ENCODE assay signal across 8 mouse cellular contexts in genomic region chr2:30722263-30723050, GRCm38 (mm10).
DNase-seq lines count a peak whose midpoint lies in the region; ATAC-seq and TF ChIP-seq lines count a peak whose summit lies in the region.

No protein-coding gene starts in this region.

- no peak for TF ChIP-seq CTCF in thymus, adult 2 months (IDR thresholded peaks at IDR 0.05; ENCODE audit: borderline replicate concordance, control insufficient read depth, extremely low read depth, insufficient read depth, low read length, poor library complexity)

- no peak for TF ChIP-seq POLR2A in thymus, adult 2 months (IDR thresholded peaks at IDR 0.05; ENCODE audit: control insufficient read depth, extremely low read depth, insufficient read depth, low read length, poor library complexity)

- peak overlapping the region; percentile 64 for H3K9ac ChIP-seq in heart, embryonic 11.5 days (ENCODE audit: low read depth, low read length)
- peak overlapping the region; percentile 55 for H3K9ac ChIP-seq in hindbrain, embryonic 14.5 days
- H3K9ac ChIP-seq in midbrain, embryonic 11.5 days (ENCODE audit: low read length): peak overlapping the region; percentile 78

- no peaks in the 10 kb centered on the region for H3K27me3 ChIP-seq in heart, embryonic 11.5 days (ENCODE audit: control insufficient read depth, insufficient read depth, low read length)
- H3K27me3 ChIP-seq in hindbrain, embryonic 14.5 days (ENCODE audit: control insufficient read depth, insufficient read depth, low read length): no peaks in the 10 kb centered on the region
- H3K27me3 ChIP-seq in midbrain, embryonic 11.5 days (ENCODE audit: control insufficient read depth, insufficient read depth, low read length): no peaks in the 10 kb centered on the region
- no peaks in the 10 kb centered on the region; the same call in 1 of the 2 replicates for H3K27me3 ChIP-seq in thymus, adult 2 months (ENCODE audit: control insufficient read depth, insufficient read depth, low read length)

- DNase-seq in heart, adult 9 months (ENCODE audit: low spot score in 2 of 2): no peak
- peak; percentile 40 for DNase-seq in cerebellum, adult 9-11 months
- no peak for DNase-seq in hindbrain, embryonic 14.5 days (ENCODE audit: low spot score)
- DNase-seq in midbrain, embryonic 11.5 days (ENCODE audit: low spot score, missing footprints): no peak
- no peak for DNase-seq in thymus, adult 2 months
- no peak for DNase-seq in frontal cortex, postnatal 10 days (ENCODE audit: low spot score in 2 of 2)
- DNase-seq in thymus, postnatal 4 days: no peak

- no peaks in the 10 kb centered on the region for H3K36me3 ChIP-seq in heart, embryonic 11.5 days (ENCODE audit: control insufficient read depth, insufficient read depth, low read length)
- no peaks in the 10 kb centered on the region for H3K36me3 ChIP-seq in hindbrain, embryonic 14.5 days (replicated peaks; ENCODE audit: control insufficient read depth, insufficient read depth)
- H3K36me3 ChIP-seq in midbrain, embryonic 11.5 days (ENCODE audit: control insufficient read depth, insufficient read depth, low read length): no peaks in the 10 kb centered on the region
- H3K36me3 ChIP-seq in thymus, adult 2 months (ENCODE audit: control insufficient read depth, insufficient read depth, low read length): no peaks in the 10 kb centered on the region

- ATAC-seq in heart, embryonic 11.5 days (replicated peaks; ENCODE audit: insufficient number of reproducible peaks, low FRiP score, low TSS enrichment): no peak
- no peak for ATAC-seq in hindbrain, embryonic 14.5 days (ENCODE audit: low FRiP score)
- no peak for ATAC-seq in midbrain, embryonic 11.5 days (ENCODE audit: low FRiP score)

- no peak overlapping the region; the same call in 1 of the 2 replicates for H3K4me2 ChIP-seq in heart, embryonic 11.5 days
- no peak overlapping the region for H3K4me2 ChIP-seq in hindbrain, embryonic 14.5 days (replicated peaks)
- H3K4me2 ChIP-seq in midbrain, embryonic 11.5 days: peak overlapping the region; percentile 16; the same call in 1 of the 2 replicates

- H3K27ac ChIP-seq in heart, embryonic 11.5 days (ENCODE audit: low read depth, low read length): peak overlapping the region; percentile 95
- peak overlapping the region; percentile 99 for H3K27ac ChIP-seq in hindbrain, embryonic 14.5 days
- H3K27ac ChIP-seq in midbrain, embryonic 11.5 days (ENCODE audit: low read depth, low read length): peak overlapping the region; percentile 100
- no peak overlapping the region for H3K27ac ChIP-seq in thymus, adult 2 months (ENCODE audit: control insufficient read depth, insufficient read depth, low read length)

- peaks cover 70% of the 10 kb centered on the region for H3K4me1 ChIP-seq in heart, embryonic 11.5 days (ENCODE audit: control insufficient read depth, insufficient read depth, low read length)
- H3K4me1 ChIP-seq in hindbrain, embryonic 14.5 days (replicated peaks; ENCODE audit: control insufficient read depth, insufficient read depth, low read length): peaks cover 84% of the 10 kb centered on the region
- H3K4me1 ChIP-seq in midbrain, embryonic 11.5 days (ENCODE audit: control insufficient read depth, insufficient read depth, low read length): peaks cover 86% of the 10 kb centered on the region
- peaks cover 20% of the 10 kb centered on the region for H3K4me1 ChIP-seq in thymus, adult 2 months (replicated peaks; ENCODE audit: control insufficient read depth, insufficient read depth, low read length)

- H3K4me3 ChIP-seq in heart, embryonic 11.5 days (ENCODE audit: low read depth, low read length): no peak overlapping the region
- H3K4me3 ChIP-seq in hindbrain, embryonic 14.5 days (replicated peaks; ENCODE audit: low read length): no peak overlapping the region
- H3K4me3 ChIP-seq in midbrain, embryonic 11.5 days (ENCODE audit: low read depth, low read length): 0 out of 2 replicates have a peak overlapping the region, but pooled peaks have one; percentile 0
- H3K4me3 ChIP-seq in thymus, adult 2 months (ENCODE audit: control insufficient read depth, insufficient read depth, low read length): no peak overlapping the region

- no peaks in the 10 kb centered on the region for H3K9me3 ChIP-seq in heart, embryonic 11.5 days (replicated peaks; ENCODE audit: control insufficient read depth, low read length)
- no peaks in the 10 kb centered on the region for H3K9me3 ChIP-seq in hindbrain, embryonic 14.5 days (ENCODE audit: control insufficient read depth, low read length)
- no peaks in the 10 kb centered on the region for H3K9me3 ChIP-seq in midbrain, embryonic 11.5 days (ENCODE audit: control insufficient read depth, low read length)

- 31% methylated on average over 7 of the region's 7 CpGs for WGBS in heart, embryonic 11.5 days (ENCODE audit: insufficient replicate concordance)
- WGBS in hindbrain, embryonic 14.5 days: 8% methylated on average over 7 of the region's 7 CpGs
- WGBS in midbrain, embryonic 11.5 days: 3% methylated on average over 7 of the region's 7 CpGs
- WGBS in thymus, adult 2 months: 93% methylated on average over 7 of the region's 7 CpGs
